Mouse (Mus musculus) left cerebral cortex, adult 2 months (tissue): ENCODE results near the gene Ctnnd2. TPM values are rescaled to one million over a fixed set of nuclear protein-coding genes. Genes with fewer than 3 reads are reported as not detected.

ENCODE experiments used
- DNase-seq, 2 experiments: peaks; one replicate each; pipeline ENCODE4 v3.0.0; 2021 to 2022; ENCODE audit warnings: low spot score in 2 of 2, mixed read lengths in 1 of 2; ENCODE audit errors: extremely low spot score in 1 of 2
- H3K27ac ChIP-seq: fragments of 200-600 bp; 2 replicates; pipeline ENCODE4 v1.8.1; 2022
- H3K4me3 ChIP-seq: fragments of 200-600 bp; 2 replicates; pipeline ENCODE4 v1.8.1; 2022
- CTCF ChIP-seq: fragments of 200-600 bp; IDR thresholded peaks from 2 replicates; pipeline ENCODE4 v1.8.1; 2022; ENCODE audit warnings: antibody characterized with exemption, mild to moderate bottlenecking, moderate library complexity
- intact Hi-C: fragments of 180-260 bp; cut with DNase I; formaldehyde crosslinking; loops from one replicate; pipeline ENCODE4 v1.15.1; 2025
- total RNA-seq, 2 experiments: library from RNA; stranded (reverse); gene quantifications; 2 replicates each; pipeline ENCODE4 v1.2.3; 2021

The Ctnnd2 gene
- total RNA-seq, 2 experiments from 2014 or later: 274 to 276 TPM

GRCm38 (mm10) chr15:30640651-30641050 lies 468.3 kb downstream of the Ctnnd2 start:
- no peak for DNase-seq
- no peak for TF ChIP-seq CTCF
- Histone ChIP-seq H3K27ac (no peak overlapping the region), H3K4me3 (no peak overlapping the region)
- intact Hi-C loops: no loop called here

- Histone ChIP-seq H3K4me3 (no peak overlapping the region), H3K27ac (no peak overlapping the region)
- intact Hi-C loops: loop anchor here (5.0 kb wide), 2 partner anchors 97 to 218 kb away; no protein-coding TSS in a partner anchor
- TF ChIP-seq CTCF: no peak
- no peak for DNase-seq
Observed at GRCm38 (mm10) chr15:30645688-30646087, 473.3 kb downstream of the Ctnnd2 start.

GRCm38 (mm10) chr15:30646501-30647431 lies 474.4 kb downstream of the Ctnnd2 start:
- DNase-seq: peak; percentile 37 to 43
- Histone ChIP-seq H3K27ac (peak overlapping the region; percentile 78), H3K4me3 (peak overlapping the region; percentile 57)
- intact Hi-C loops: loop anchor here (5.0 kb wide), 2 partner anchors 96 to 219 kb away; no protein-coding TSS in a partner anchor
- no peak for TF ChIP-seq CTCF

- DNase-seq: no peak
- intact Hi-C loops: loop anchor here (5.0 kb wide), 2 partner anchors 95 to 220 kb away; no protein-coding TSS in a partner anchor
- no peak for TF ChIP-seq CTCF
- Histone ChIP-seq H3K4me3 (peak overlapping the region; percentile 57; the same call in 1 of the 2 replicates), H3K27ac (peak overlapping the region; percentile 78)
Observed at GRCm38 (mm10) chr15:30647679-30648311, 475.4 kb downstream of the Ctnnd2 start.

GRCm38 (mm10) chr15:30649964-30650363 lies 477.6 kb downstream of the Ctnnd2 start:
- DNase-seq: no peak
- intact Hi-C loops: loop anchor here (5.0 kb wide), 2 partner anchors 92 to 223 kb away; no protein-coding TSS in a partner anchor
- Histone ChIP-seq H3K4me3 (no peak overlapping the region), H3K27ac (no peak overlapping the region)
- no peak for TF ChIP-seq CTCF

GRCm38 (mm10) chr15:30655433-30655832 lies 483.0 kb downstream of the Ctnnd2 start:
- no peak overlapping the region; the same call in 1 of the 2 replicates for H3K27ac ChIP-seq
- no peak for TF ChIP-seq CTCF
- intact Hi-C loops: no loop called here
- no peak overlapping the region for H3K4me3 ChIP-seq
- no peak for DNase-seq

GRCm38 (mm10) chr15:30657588-30657987 lies 485.2 kb downstream of the Ctnnd2 start:
- no peak for TF ChIP-seq CTCF
- no peak overlapping the region for H3K27ac ChIP-seq
- DNase-seq: no peak
- intact Hi-C loops: no loop called here
- no peak overlapping the region for H3K4me3 ChIP-seq

- no peak overlapping the region for H3K27ac ChIP-seq
- no peak for DNase-seq
- TF ChIP-seq CTCF: no peak
- no peak overlapping the region for H3K4me3 ChIP-seq
- intact Hi-C loops: no loop called here
Observed at GRCm38 (mm10) chr15:30660539-30661149, 488.3 kb downstream of the Ctnnd2 start.

GRCm38 (mm10) chr15:30661689-30662422 lies 489.5 kb downstream of the Ctnnd2 start:
- H3K4me3 ChIP-seq: no peak overlapping the region
- intact Hi-C loops: no loop called here
- H3K27ac ChIP-seq: no peak overlapping the region
- no peak for TF ChIP-seq CTCF
- DNase-seq: no peak

GRCm38 (mm10) chr15:30667819-30668587 lies 495.6 kb downstream of the Ctnnd2 start:
- no peak for DNase-seq
- intact Hi-C loops: no loop called here
- no peak overlapping the region for H3K4me3 ChIP-seq
- no peak overlapping the region for H3K27ac ChIP-seq
- TF ChIP-seq CTCF: no peak; the same call in 1 of the 2 replicates
